Mouse (Mus musculus): ENCODE measurements around the gene Sh2b2.

DNA sequence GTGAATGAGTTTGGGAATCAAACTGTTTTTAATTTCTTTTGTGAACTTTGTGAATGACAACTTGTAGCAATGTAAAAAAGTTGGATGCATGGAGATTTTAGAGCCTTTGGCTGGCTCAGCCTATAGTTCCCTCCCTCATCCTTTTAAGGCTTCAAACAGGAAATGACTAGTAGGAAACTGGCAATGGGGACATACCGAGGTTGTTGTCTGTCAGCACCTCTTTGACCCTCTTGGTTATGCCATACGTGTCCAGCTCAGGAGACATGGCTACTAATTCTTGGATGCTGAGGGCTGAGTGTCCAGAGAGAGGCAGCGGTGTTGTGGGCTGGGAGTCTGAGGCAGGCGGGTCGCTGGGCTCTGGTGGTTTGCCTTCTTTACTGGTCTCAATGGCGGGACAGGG is 40.2 kb upstream of the Sh2b2 start:
- TF ChIP-seq POLR2A (IDR thresholded peaks at IDR 0.05; ENCODE audit: low read depth, low read length): no peak
- TF ChIP-seq CTCF (IDR thresholded peaks at IDR 0.05; ENCODE audit: borderline replicate concordance, insufficient read depth, low read length): no peak
